Mouse (Mus musculus) MEL (cell line): ENCODE measurements around the gene Tufm. TPM values are rescaled to one million over a fixed set of nuclear protein-coding genes. Genes with fewer than 3 reads are reported as not detected.

Experiments
- DNase-seq: peaks from one replicate; pipeline ENCODE4 v3.0.0; 2011; ENCODE audit warnings: low read depth, low spot score
- H3K27ac ChIP-seq: 2 replicates; pipeline ENCODE4 v1.5.1; 2012; ENCODE audit warnings: low read depth, mild to moderate bottlenecking, control low read depth, low read length, moderate library complexity; ENCODE audit not compliant: control insufficient read depth
- H3K27me3 ChIP-seq, 2 experiments: fragments of 150-350 bp in 1 of 2; sonication (generic) in 1 of 2; 2 replicates each; pipeline ENCODE4 v1.6.1; 2012; ENCODE audit warnings: low read length in 2 of 2, mild to moderate bottlenecking in 2 of 2, improper control_type of control experiment in 1 of 2, moderate library complexity in 1 of 2; ENCODE audit not compliant: insufficient read depth in 2 of 2, control insufficient read depth in 1 of 2
- H3K36me3 ChIP-seq, 2 experiments: 2 replicates each; pipeline ENCODE4 v1.6.1; 2012 to 2014; ENCODE audit warnings: low read length in 2 of 2, improper control_type of control experiment in 1 of 2, inconsistent platforms in 1 of 2, mild to moderate bottlenecking in 1 of 2; ENCODE audit not compliant: insufficient read depth in 2 of 2, control insufficient read depth in 1 of 2
- H3K4me1 ChIP-seq, 2 experiments: fragments of 150-350 bp in 1 of 2; sonication (generic) in 1 of 2; 2 replicates each; pipeline ENCODE4 v1.6.1; 2012; ENCODE audit warnings: low read length in 2 of 2, improper control_type of control experiment in 1 of 2, mild to moderate bottlenecking in 1 of 2; ENCODE audit not compliant: insufficient read depth in 2 of 2, control insufficient read depth in 1 of 2
- H3K4me3 ChIP-seq, 2 experiments: fragments of 150-350 bp in 1 of 2; sonication (generic) in 1 of 2; 2 replicates each; pipeline ENCODE4 v1.5.1; 2012; ENCODE audit warnings: low read depth in 2 of 2, low read length in 2 of 2, mild to moderate bottlenecking in 2 of 2, moderate library complexity in 2 of 2, control low read depth in 1 of 2, improper control_type of control experiment in 1 of 2; ENCODE audit not compliant: control insufficient read depth in 1 of 2, insufficient read depth in 1 of 2
- H3K79me2 ChIP-seq: 2 replicates; pipeline ENCODE4 v1.6.1; 2012; ENCODE audit warnings: mild to moderate bottlenecking, low read length, moderate library complexity; ENCODE audit not compliant: control insufficient read depth, poor library complexity, insufficient read depth
- H3K9ac ChIP-seq: 2 replicates; pipeline ENCODE4 v1.6.1; 2012; ENCODE audit warnings: low read depth, mild to moderate bottlenecking, control low read depth, low read length, moderate library complexity; ENCODE audit not compliant: control insufficient read depth, poor library complexity, severe bottlenecking
- H3K9me3 ChIP-seq: fragments of 150-350 bp; sonication (generic); replicated peaks from 2 replicates; pipeline ENCODE4 v1.6.1; 2012; ENCODE audit warnings: mild to moderate bottlenecking, low read length, improper control_type of control experiment, moderate library complexity; ENCODE audit not compliant: insufficient read depth
- BHLHE40 ChIP-seq: IDR thresholded peaks from 2 replicates; pipeline ENCODE4 v1.6.1; 2012; ENCODE audit warnings: low read depth, mild to moderate bottlenecking, inconsistent platforms, low read length, improper control_type of control experiment, borderline replicate concordance
- CHD1 ChIP-seq: IDR thresholded peaks from 2 replicates; pipeline ENCODE4 v1.6.1; 2012; ENCODE audit warnings: low read depth, mild to moderate bottlenecking, inconsistent platforms, low read length, improper control_type of control experiment
- CHD2 ChIP-seq: IDR thresholded peaks from 2 replicates; pipeline ENCODE4 v1.6.1; 2011; ENCODE audit warnings: low read length, improper control_type of control experiment
- E2F4 ChIP-seq: IDR thresholded peaks from 2 replicates; pipeline ENCODE4 v1.6.1; 2011; ENCODE audit warnings: low read depth, low read length, improper control_type of control experiment, borderline replicate concordance
- ELF1 ChIP-seq: IDR thresholded peaks from 2 replicates; pipeline ENCODE4 v1.6.1; 2014; ENCODE audit warnings: low read depth, mild to moderate bottlenecking, inconsistent platforms, low read length, improper control_type of control experiment, moderate library complexity
- GABPA ChIP-seq: IDR thresholded peaks from 2 replicates; pipeline ENCODE4 v1.6.1; 2012; ENCODE audit warnings: low read depth, mild to moderate bottlenecking, inconsistent platforms, low read length, improper control_type of control experiment, moderate library complexity
- GATA1 ChIP-seq: IDR thresholded peaks from 2 replicates; pipeline ENCODE4 v1.6.1; 2011; ENCODE audit warnings: low read depth, low read length, improper control_type of control experiment
- MAFK ChIP-seq: IDR thresholded peaks from 2 replicates; pipeline ENCODE4 v1.6.1; 2011; ENCODE audit warnings: low read depth, mild to moderate bottlenecking, low read length, improper control_type of control experiment, borderline replicate concordance
- MAX ChIP-seq: IDR thresholded peaks from 2 replicates; pipeline ENCODE4 v1.6.1; 2011; ENCODE audit warnings: low read length, improper control_type of control experiment
- MEF2A ChIP-seq: IDR thresholded peaks from 2 replicates; pipeline ENCODE4 v1.6.1; 2014; ENCODE audit warnings: low read depth, mild to moderate bottlenecking, inconsistent platforms, low read length, improper control_type of control experiment; ENCODE audit not compliant: poor library complexity, insufficient replicate concordance, severe bottlenecking; ENCODE audit errors: extremely low read depth
- MYB ChIP-seq: IDR thresholded peaks from 2 replicates; pipeline ENCODE4 v1.6.1; 2011; ENCODE audit warnings: mild to moderate bottlenecking, low read depth, low read length, improper control_type of control experiment
- NRF1 ChIP-seq: IDR thresholded peaks from 2 replicates; pipeline ENCODE4 v1.6.1; 2014; ENCODE audit warnings: low read depth, mild to moderate bottlenecking, inconsistent platforms, low read length, improper control_type of control experiment, moderate library complexity; ENCODE audit not compliant: poor library complexity, insufficient read depth, severe bottlenecking
- POLR2A ChIP-seq, 2 experiments: IDR thresholded peaks; 2 replicates each; pipeline ENCODE4 v1.6.1; 2011 to 2012; ENCODE audit warnings: low read length in 2 of 2, mild to moderate bottlenecking in 2 of 2, control low read depth in 1 of 2, improper control_type of control experiment in 1 of 2, low read depth in 1 of 2, moderate library complexity in 1 of 2; ENCODE audit not compliant: control insufficient read depth in 1 of 2, insufficient read depth in 1 of 2, poor library complexity in 1 of 2
- POLR2AphosphoS2 ChIP-seq: IDR thresholded peaks from 2 replicates; pipeline ENCODE4 v1.6.1; 2011; ENCODE audit warnings: low read length, improper control_type of control experiment
- RAD21 ChIP-seq: IDR thresholded peaks from 2 replicates; pipeline ENCODE4 v1.6.1; 2011; ENCODE audit warnings: mild to moderate bottlenecking, low read depth, low read length, improper control_type of control experiment
- SIN3A ChIP-seq: IDR thresholded peaks from 2 replicates; pipeline ENCODE4 v1.6.1; 2012; ENCODE audit warnings: low read length, improper control_type of control experiment, inconsistent platforms
- USF2 ChIP-seq, 2 experiments: IDR thresholded peaks; 2 replicates each; pipeline ENCODE4 v1.6.1; 2011 to 2012; ENCODE audit warnings: improper control_type of control experiment in 2 of 2, low read length in 2 of 2, borderline replicate concordance in 1 of 2, inconsistent platforms in 1 of 2, low read depth in 1 of 2, mild to moderate bottlenecking in 1 of 2; ENCODE audit not compliant: insufficient read depth in 1 of 2
- ZKSCAN1 ChIP-seq: IDR thresholded peaks from 2 replicates; pipeline ENCODE4 v1.6.1; 2012; ENCODE audit warnings: low read depth, mild to moderate bottlenecking, inconsistent platforms, low read length, improper control_type of control experiment, moderate library complexity
- ZMIZ1 ChIP-seq: IDR thresholded peaks from 2 replicates; pipeline ENCODE4 v1.6.1; 2012; ENCODE audit warnings: low read depth, mild to moderate bottlenecking, inconsistent platforms, low read length, improper control_type of control experiment, moderate library complexity
- polyA plus RNA-seq, 2 experiments: library from polyadenylated mRNA; stranded (reverse) in 1 of 2; unstranded in 1 of 2; fragments of >175 nt in 1 of 2; fragments of >200 nt in 1 of 2; gene quantifications; 2 replicates each; pipeline versions ENCODE4 v1.2.1 to v1.2.4; 2012; ENCODE audit warnings: low replicate concordance in 2 of 2, low read depth in 1 of 2; ENCODE audit not compliant: insufficient read length in 2 of 2, insufficient read depth in 1 of 2, missing spikeins in 1 of 2
- total RNA-seq: library from RNA; depleted of rRNA; stranded (reverse); fragments of 300-350 nt; gene quantifications from 2 replicates; pipeline ENCODE4 v1.2.3, GENCODE M21; 2012

The Tufm gene
- total and polyA plus RNA-seq, 3 experiments = 224 to 397 TPM; not detected in 1

DNA sequence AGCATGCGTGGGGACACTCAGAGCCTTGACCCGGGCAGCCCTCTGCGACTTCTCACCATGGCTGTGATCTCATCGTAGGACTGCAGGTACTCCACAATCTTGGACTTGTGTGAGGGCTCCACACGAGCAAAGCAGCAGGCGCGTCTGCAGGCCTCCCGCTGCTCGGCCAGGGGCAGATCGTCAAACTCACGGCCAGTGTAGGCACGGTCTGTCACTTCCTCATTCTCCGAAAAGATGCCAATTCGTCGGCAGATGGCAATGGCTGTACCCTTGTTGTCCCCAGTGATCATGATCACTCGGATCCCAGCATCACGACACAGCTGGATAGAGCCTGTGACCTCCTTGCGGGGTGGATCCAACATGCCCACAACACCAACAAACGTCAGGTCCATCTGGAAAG lies 38.7 kb upstream of the Tufm start:
- Histone ChIP-seq H3K4me3 (no peak overlapping the region), H3K27ac (no peak overlapping the region), H3K9me3 (no peaks in the 10 kb centered on the region), H3K36me3 (no peaks in the 10 kb centered on the region)
- no peak for DNase-seq
- TF ChIP-seq MAX (no peak), GATA1 (no peak), MAFK (no peak), CHD1 (no peak), POLR2AphosphoS2 (no peak)
- TF ChIP-seq, all 39 proteins: peak for 0
- no peaks in the 10 kb centered on the region for H3K27me3 ChIP-seq
- no peaks in the 10 kb centered on the region; a peak in 1 of 4 replicates for H3K4me1 ChIP-seq
- H3K79me2 ChIP-seq = no peaks in the 10 kb centered on the region
- no peak overlapping the region for H3K9ac ChIP-seq

GRCm38 (mm10) chr7:126449991-126450390 lies 37.2 kb upstream of the Tufm start:
- Histone ChIP-seq H3K79me2 (no peaks in the 10 kb centered on the region), H3K4me3 (no peak overlapping the region), H3K27me3 (no peaks in the 10 kb centered on the region), H3K36me3 (no peaks in the 10 kb centered on the region), H3K27ac (no peak overlapping the region), H3K4me1 (peaks cover 0 to 5% of the 10 kb centered on the region in 2 experiments; a peak in 2 of 4 replicates), H3K9me3 (no peaks in the 10 kb centered on the region), H3K9ac (no peak overlapping the region)
- no peak for DNase-seq
- TF ChIP-seq CHD2 = no peak
- TF ChIP-seq SIN3A = no peak
- TF ChIP-seq BHLHE40 = no peak
- no peak for TF ChIP-seq MEF2A
- TF ChIP-seq E2F4 = no peak
- TF ChIP-seq NRF1 = no peak

- H3K79me2 ChIP-seq = no peaks in the 10 kb centered on the region
- TF ChIP-seq ZMIZ1 = no peak
- no peak for TF ChIP-seq USF2 (IDR thresholded peaks at IDR 0.05; ENCODE audit: borderline replicate concordance in 1 of 2, insufficient read depth in 1 of 2, low read depth in 1 of 2, low read length in 2 of 2)
- TF ChIP-seq RAD21 = no peak
- TF ChIP-seq ELF1 = no peak
- no peak for TF ChIP-seq MYB
- no peak for TF ChIP-seq E2F4
- TF ChIP-seq POLR2A (IDR thresholded peaks at IDR 0.05; ENCODE audit: control insufficient read depth in 1 of 2, insufficient read depth in 1 of 2, low read depth in 1 of 2, low read length in 2 of 2, poor library complexity in 1 of 2) = no peak
- no peak for TF ChIP-seq ZKSCAN1
- TF ChIP-seq GABPA = no peak
- no peak for TF ChIP-seq CHD1
- no peak for TF ChIP-seq MEF2A
- TF ChIP-seq SIN3A = no peak
- TF ChIP-seq CHD2 = no peak
Measured at GRCm38 (mm10) chr7:126450641-126451040, 36.5 kb upstream of the Tufm start.

More at GRCm38 (mm10) chr7:126450641-126451040, 36.5 kb upstream of the Tufm start:
- DNase-seq = no peak
- Histone ChIP-seq H3K36me3 (no peaks in the 10 kb centered on the region; a peak in 1 of 4 replicates), H3K27ac (no peak overlapping the region), H3K4me3 (no peak overlapping the region), H3K4me1 (peaks cover 2 to 5% of the 10 kb centered on the region in 2 experiments; a peak in 3 of 4 replicates), H3K9me3 (no peaks in the 10 kb centered on the region), H3K9ac (no peak overlapping the region), H3K27me3 (no peaks in the 10 kb centered on the region)
